Mouse (Mus musculus) embryonic facial prominence, embryonic 15.5 days (tissue): ENCODE results near the gene Ston1. TPM values are rescaled to one million over a fixed set of nuclear protein-coding genes. Genes with fewer than 3 reads are reported as not detected.

Experiments used
- ATAC-seq: fragments of 200-750 bp; cut with Nextera tagmentation; 2 replicates; pipeline ENCODE4 v1.8.0; 2017; ENCODE audit warnings: low read depth, moderate TSS enrichment; ENCODE audit not compliant: insufficient number of reproducible peaks, low FRiP score, low TSS enrichment
- H3K27ac ChIP-seq: fragments of 300-500 bp; sonication (generic); replicated peaks from 2 replicates; pipeline ENCODE4 v1.5.1; 2015; ENCODE audit warnings: mild to moderate bottlenecking, inconsistent platforms
- H3K27me3 ChIP-seq: fragments of 300-500 bp; sonication (generic); 2 replicates; pipeline ENCODE4 v1.6.1; 2015; ENCODE audit warnings: inconsistent platforms
- H3K36me3 ChIP-seq: fragments of 300-500 bp; sonication (generic); 2 replicates; pipeline ENCODE4 v1.6.1; 2015; ENCODE audit warnings: mild to moderate bottlenecking, inconsistent platforms
- H3K4me1 ChIP-seq: fragments of 300-500 bp; sonication (generic); 2 replicates; pipeline ENCODE4 v1.6.1; 2015; ENCODE audit warnings: inconsistent platforms
- H3K4me2 ChIP-seq: fragments of 300-500 bp; sonication (generic); replicated peaks from 2 replicates; pipeline ENCODE4 v1.6.1; 2015; ENCODE audit warnings: mild to moderate bottlenecking, inconsistent platforms
- H3K4me3 ChIP-seq: fragments of 300-500 bp; sonication (generic); replicated peaks from 2 replicates; pipeline ENCODE4 v1.5.1; 2015; ENCODE audit warnings: mild to moderate bottlenecking, inconsistent platforms
- H3K9ac ChIP-seq: fragments of 300-500 bp; sonication (generic); 2 replicates; pipeline ENCODE4 v1.6.1; 2015; ENCODE audit warnings: inconsistent platforms
- H3K9me3 ChIP-seq: fragments of 300-500 bp; sonication (generic); replicated peaks from 2 replicates; pipeline ENCODE4 v1.6.1; 2016; ENCODE audit warnings: inconsistent platforms
- WGBS: fragments of 180-500 bp; shearing (Covaris S2); methylation state at CpG from one replicate; pipeline ENCODE4 v1.1.7; 2015; 5-methylcytosine and 5-hydroxymethylcytosine counted together
- polyA plus RNA-seq: library from polyadenylated mRNA; unstranded; fragments of >200 nt; fragmentation: Nextera tagmentation; extraction: Ambion mirVana; gene quantifications from 2 replicates; pipeline ENCODE4 v1.2.1, GENCODE M21; 2015

Ston1 gene
- 5.9 and 7.7 TPM in 2 replicates for polyA plus RNA-seq

- H3K4me2 ChIP-seq = peak within 1 kb of the TSS; percentile 80
- H3K27me3 ChIP-seq = no peaks in the 10 kb centered on the region
- H3K36me3 ChIP-seq = no peaks in the 10 kb centered on the region
- WGBS = 0% methylated on average over 41 of the region's 41 CpGs
- peak; percentile 86 for ATAC-seq
- H3K27ac ChIP-seq = peak within 1 kb of the TSS; percentile 92
- no peaks in the 10 kb centered on the region for H3K9me3 ChIP-seq
- peaks cover 32% of the 10 kb centered on the region for H3K4me1 ChIP-seq
- peak within 1 kb of the TSS; percentile 47 for H3K9ac ChIP-seq
- peak within 1 kb of the TSS; percentile 58 for H3K4me3 ChIP-seq
Measured at GRCm38 (mm10) chr17:88597222-88598055, at the start of gene Ston1. Gene Ston1 (plus strand): TSS chr17:88597684.

- H3K36me3 ChIP-seq = peaks cover 21% of the 10 kb centered on the region
- no peak overlapping the region for H3K4me3 ChIP-seq
- H3K9me3 ChIP-seq = no peaks in the 10 kb centered on the region
- no peak for ATAC-seq
- no peak overlapping the region for H3K9ac ChIP-seq
- peaks cover 17% of the 10 kb centered on the region for H3K4me1 ChIP-seq
- H3K4me2 ChIP-seq = no peak overlapping the region
- H3K27me3 ChIP-seq = no peaks in the 10 kb centered on the region
- no peak overlapping the region for H3K27ac ChIP-seq
- 86% methylated on average over 24 of the region's 24 CpGs for WGBS
Measured at GRCm38 (mm10) chr17:88549411-88550191, 47.9 kb upstream of the Ston1 start.

GRCm38 (mm10) chr17:88550351-88550750 is 47.1 kb upstream of the Ston1 start:
- Histone ChIP-seq H3K4me1 (peaks cover 17% of the 10 kb centered on the region), H3K9me3 (no peaks in the 10 kb centered on the region), H3K9ac (no peak overlapping the region), H3K27ac (no peak overlapping the region), H3K36me3 (peaks cover 22% of the 10 kb centered on the region), H3K27me3 (no peaks in the 10 kb centered on the region), H3K4me2 (no peak overlapping the region), H3K4me3 (no peak overlapping the region)
- ATAC-seq = no peak
- 76% methylated on average over 5 of the region's 5 CpGs for WGBS

- 45% methylated on average over 10 of the region's 10 CpGs for WGBS
Measured at GRCm38 (mm10) chr17:88550981-88551940, 46.2 kb upstream of the Ston1 start.

GRCm38 (mm10) chr17:88552556-88552955 is 44.9 kb upstream of the Ston1 start:
- ATAC-seq = no peak
- Histone ChIP-seq H3K9me3 (no peaks in the 10 kb centered on the region), H3K4me3 (no peak overlapping the region), H3K36me3 (peaks cover 22% of the 10 kb centered on the region), H3K4me2 (no peak overlapping the region), H3K27ac (no peak overlapping the region), H3K4me1 (peaks cover 17% of the 10 kb centered on the region), H3K27me3 (no peaks in the 10 kb centered on the region), H3K9ac (no peak overlapping the region)
- 15% methylated on average over 6 of the region's 6 CpGs for WGBS

More at GRCm38 (mm10) chr17:88550981-88551940, 46.2 kb upstream of the Ston1 start:
- Histone ChIP-seq H3K27ac (0 out of 2 replicates have a peak overlapping the region, but pooled peaks have one; percentile 17), H3K9ac (no peak overlapping the region), H3K4me1 (peaks cover 17% of the 10 kb centered on the region), H3K36me3 (peaks cover 27% of the 10 kb centered on the region), H3K9me3 (no peaks in the 10 kb centered on the region), H3K27me3 (no peaks in the 10 kb centered on the region), H3K4me2 (no peak overlapping the region), H3K4me3 (no peak overlapping the region)
- ATAC-seq = no peak

GRCm38 (mm10) chr17:88553001-88553449 is 44.5 kb upstream of the Ston1 start:
- 31% methylated on average over 8 of the region's 8 CpGs for WGBS
- Histone ChIP-seq H3K27me3 (no peaks in the 10 kb centered on the region), H3K4me3 (no peak overlapping the region), H3K9ac (no peak overlapping the region), H3K27ac (no peak overlapping the region), H3K4me2 (no peak overlapping the region), H3K9me3 (no peaks in the 10 kb centered on the region), H3K36me3 (peaks cover 20% of the 10 kb centered on the region), H3K4me1 (peaks cover 17% of the 10 kb centered on the region)
- ATAC-seq = no peak

- Histone ChIP-seq H3K9ac (no peak overlapping the region), H3K36me3 (peaks cover 20% of the 10 kb centered on the region), H3K9me3 (no peaks in the 10 kb centered on the region), H3K4me3 (no peak overlapping the region), H3K4me1 (peaks cover 17% of the 10 kb centered on the region), H3K27me3 (no peaks in the 10 kb centered on the region), H3K4me2 (no peak overlapping the region), H3K27ac (no peak overlapping the region)
- WGBS = 89% methylated on average over 11 of the region's 11 CpGs
- ATAC-seq = no peak
Measured at GRCm38 (mm10) chr17:88553473-88554087, 43.9 kb upstream of the Ston1 start.

- H3K36me3 ChIP-seq = peaks cover 12% of the 10 kb centered on the region; the same call in 1 of the 2 replicates
- H3K4me1 ChIP-seq = peaks cover 17% of the 10 kb centered on the region
- no peaks in the 10 kb centered on the region for H3K27me3 ChIP-seq
- no peak overlapping the region for H3K4me3 ChIP-seq
- no peak overlapping the region for H3K9ac ChIP-seq
- no peak overlapping the region for H3K27ac ChIP-seq
- no peaks in the 10 kb centered on the region for H3K9me3 ChIP-seq
- H3K4me2 ChIP-seq = no peak overlapping the region
- no peak for ATAC-seq
- 78% methylated on average over 13 of the region's 13 CpGs for WGBS
Measured at GRCm38 (mm10) chr17:88556176-88556575, 41.3 kb upstream of the Ston1 start.

- no peak overlapping the region for H3K4me3 ChIP-seq
- H3K27ac ChIP-seq = no peak overlapping the region
- ATAC-seq = no peak
- no peak overlapping the region for H3K4me2 ChIP-seq
- peaks cover 12% of the 10 kb centered on the region; the same call in 1 of the 2 replicates for H3K36me3 ChIP-seq
- H3K9ac ChIP-seq = no peak overlapping the region
- 78% methylated on average over 4 of the region's 4 CpGs for WGBS
- H3K9me3 ChIP-seq = no peaks in the 10 kb centered on the region
- H3K27me3 ChIP-seq = no peaks in the 10 kb centered on the region
- peaks cover 15% of the 10 kb centered on the region; the same call in 1 of the 2 replicates for H3K4me1 ChIP-seq
Measured at GRCm38 (mm10) chr17:88556688-88557087, 40.8 kb upstream of the Ston1 start.

GRCm38 (mm10) chr17:88558168-88558842 is 39.2 kb upstream of the Ston1 start:
- H3K9me3 ChIP-seq = no peaks in the 10 kb centered on the region
- H3K9ac ChIP-seq = no peak overlapping the region
- peaks cover 20% of the 10 kb centered on the region; the same call in 1 of the 2 replicates for H3K36me3 ChIP-seq
- H3K4me1 ChIP-seq = no peaks in the 10 kb centered on the region
- H3K4me3 ChIP-seq = no peak overlapping the region
- no peak overlapping the region for H3K27ac ChIP-seq
- WGBS = 21% methylated on average over 13 of the region's 13 CpGs
- H3K4me2 ChIP-seq = no peak overlapping the region
- H3K27me3 ChIP-seq = no peaks in the 10 kb centered on the region
- peak; percentile 63; the same call in 1 of the 2 replicates for ATAC-seq
